Mouse (Mus musculus) midbrain, embryonic 12.5 days (tissue): Measurements from ENCODE around the gene Gm6882. TPM values are rescaled to one million over a fixed set of nuclear protein-coding genes. Genes with fewer than 3 reads are reported as not detected.
"Not testable (repeated sequence)": the region's sequence is repeated elsewhere in the genome, so short reads cannot be mapped to it uniquely, and the experiment has no call there.

Source experiments
- ATAC-seq: fragments of 200-750 bp; cut with Nextera tagmentation; 2 replicates; pipeline ENCODE4 v1.8.0; 2017; ENCODE audit warnings: low read depth, moderate TSS enrichment, moderate library complexity; ENCODE audit not compliant: low FRiP score
- H3K27ac ChIP-seq: fragments of 300-500 bp; sonication (generic); replicated peaks from 2 replicates; pipeline ENCODE4 v1.5.1; 2016; ENCODE audit warnings: mild to moderate bottlenecking
- H3K27me3 ChIP-seq: fragments of 300-500 bp; sonication (generic); 2 replicates; pipeline ENCODE4 v1.6.1; 2016; ENCODE audit warnings: mild to moderate bottlenecking
- H3K36me3 ChIP-seq: fragments of 300-500 bp; sonication (generic); 2 replicates; pipeline ENCODE4 v1.6.1; 2016
- H3K4me1 ChIP-seq: fragments of 300-500 bp; sonication (generic); 2 replicates; pipeline ENCODE4 v1.6.1; 2016
- H3K4me2 ChIP-seq: fragments of 300-500 bp; sonication (generic); replicated peaks from 2 replicates; pipeline ENCODE4 v1.6.1; 2016; ENCODE audit warnings: mild to moderate bottlenecking, moderate library complexity
- H3K4me3 ChIP-seq: fragments of 300-500 bp; sonication (generic); 2 replicates; pipeline ENCODE4 v1.5.1; 2016; ENCODE audit warnings: mild to moderate bottlenecking
- H3K9ac ChIP-seq: fragments of 300-500 bp; sonication (generic); replicated peaks from 2 replicates; pipeline ENCODE4 v1.6.1; 2016; ENCODE audit warnings: mild to moderate bottlenecking, moderate library complexity
- H3K9me3 ChIP-seq: fragments of 300-500 bp; sonication (generic); 2 replicates; pipeline ENCODE4 v1.6.1; 2016; ENCODE audit warnings: mild to moderate bottlenecking
- WGBS: fragments of 180-500 bp; shearing (Covaris S2); methylation state at CpG from one replicate; pipeline ENCODE4 v1.1.7; 2016; 5-methylcytosine and 5-hydroxymethylcytosine counted together
- polyA plus RNA-seq: library from polyadenylated mRNA; unstranded; fragments of >200 nt; fragmentation: Nextera tagmentation; extraction: Ambion mirVana; gene quantifications from 2 replicates; pipeline ENCODE4 v1.2.1, GENCODE M21; 2016

Gm6882 gene
- polyA plus RNA-seq: not detected in 2 replicates

- H3K27ac ChIP-seq, H3K4me3 ChIP-seq, H3K9me3 ChIP-seq, H3K36me3 ChIP-seq, H3K4me2 ChIP-seq, H3K27me3 ChIP-seq, H3K4me1 ChIP-seq, H3K9ac ChIP-seq, ATAC-seq: not testable (repeated sequence)
- 29% methylated on average over 1 of the region's 1 CpGs for WGBS
Measured at GRCm38 (mm10) chr7:21432645-21433044, at the start of gene Gm6882. Gene Gm6882 (minus strand): TSS chr7:21432745.

Other genes with a start within 250 kb of the Gm6882 start
- not detected in 2 replicates for gene Gm5157, start 242.3 kb downstream of the Gm6882 start, polyA plus RNA-seq
- not detected in 2 replicates for gene Vmn1r124, start 172.1 kb downstream of the Gm6882 start, polyA plus RNA-seq
- gene Vmn1r125, start 160.6 kb downstream of the Gm6882 start, polyA plus RNA-seq: not detected in 2 replicates
- not detected in 2 replicates for gene Vmn1r126, start 131.3 kb downstream of the Gm6882 start, polyA plus RNA-seq
- not detected in 2 replicates for gene Vmn1r127, start 112.9 kb downstream of the Gm6882 start, polyA plus RNA-seq
- gene Vmn1r128, start 83.4 kb downstream of the Gm6882 start, polyA plus RNA-seq: not detected in 2 replicates
- not detected in 2 replicates for gene Vmn1r129, start 71.5 kb downstream of the Gm6882 start, polyA plus RNA-seq
- not detected in 2 replicates for gene Vmn1r130, start 79.0 kb upstream of the Gm6882 start, polyA plus RNA-seq
- gene Vmn1r131, start 113.3 kb upstream of the Gm6882 start, polyA plus RNA-seq: not detected in 2 replicates
- not detected in 2 replicates for gene Vmn1r132, start 181.3 kb upstream of the Gm6882 start, polyA plus RNA-seq